Mouse (Mus musculus) midbrain, embryonic 14.5 days (tissue): ENCODE measurements around the gene Col4a2. TPM values are rescaled to one million over a fixed set of nuclear protein-coding genes. Genes with fewer than 3 reads are reported as not detected.
A peak's percentile ranks its signal among the peaks of the same experiment; 100 is the strongest.

Experiments
- ATAC-seq: fragments of 200-750 bp; cut with Nextera tagmentation; 2 replicates; pipeline ENCODE4 v1.8.0; 2017; ENCODE audit warnings: moderate number of reproducible peaks, moderate library complexity; ENCODE audit not compliant: low FRiP score, low TSS enrichment
- DNase-seq: peaks from one replicate; pipeline ENCODE4 v3.0.0-alpha.2; 2015
- H3K27ac ChIP-seq: fragments of 300-500 bp; sonication (generic); replicated peaks from 2 replicates; pipeline ENCODE4 v1.5.1; 2014; ENCODE audit warnings: mild to moderate bottlenecking, low read depth, low read length, moderate library complexity
- H3K27me3 ChIP-seq: fragments of 300-500 bp; sonication (generic); 2 replicates; pipeline ENCODE4 v1.6.1; 2014; ENCODE audit warnings: low read length, control low read depth, mixed read lengths; ENCODE audit not compliant: control insufficient read depth, insufficient read depth
- H3K36me3 ChIP-seq: fragments of 300-500 bp; sonication (generic); 2 replicates; pipeline ENCODE4 v1.6.1; 2014; ENCODE audit warnings: low read length, control low read depth; ENCODE audit not compliant: control insufficient read depth, insufficient read depth
- H3K4me1 ChIP-seq: fragments of 300-500 bp; sonication (generic); 2 replicates; pipeline ENCODE4 v1.6.1; 2014; ENCODE audit warnings: mild to moderate bottlenecking, antibody characterized with exemption, low read length, control low read depth; ENCODE audit not compliant: control insufficient read depth, insufficient read depth
- H3K4me2 ChIP-seq: fragments of 300-500 bp; sonication (generic); 2 replicates; pipeline ENCODE4 v1.6.1; 2014; ENCODE audit warnings: mild to moderate bottlenecking, low read length, moderate library complexity
- H3K4me3 ChIP-seq: fragments of 300-500 bp; sonication (generic); replicated peaks from 2 replicates; pipeline ENCODE4 v1.5.1; 2014; ENCODE audit warnings: low read depth, low read length
- H3K9ac ChIP-seq: fragments of 300-500 bp; sonication (generic); replicated peaks from 2 replicates; pipeline ENCODE4 v1.6.1; 2014; ENCODE audit warnings: mild to moderate bottlenecking, low read length, moderate library complexity
- H3K9me3 ChIP-seq: fragments of 300-500 bp; sonication (generic); 2 replicates; pipeline ENCODE4 v1.6.1; 2016; ENCODE audit warnings: low read length, control low read depth, mixed read lengths; ENCODE audit not compliant: control insufficient read depth
- WGBS: fragments of 180-500 bp; shearing (Covaris S2); extraction: QIAGEN DNeasy Blood & Tissue Kit; methylation state at CpG from one replicate; pipeline ENCODE4 v1.1.7; 2014; 5-methylcytosine and 5-hydroxymethylcytosine counted together
- polyA plus RNA-seq: library from polyadenylated mRNA; unstranded; fragments of >200 nt; fragmentation: Nextera tagmentation; extraction: Ambion mirVana; gene quantifications from 2 replicates; pipeline ENCODE4 v1.2.1, GENCODE M21; 2014

Col4a2 gene
- polyA plus RNA-seq, 1 experiment from 2014 or later = 40.7 TPM

GRCm38 (mm10) chr8:11313176-11314111, 839 bp downstream of the Col4a2 start:
- peaks cover 18% of the 10 kb centered on the region for H3K4me1 ChIP-seq

DNA sequence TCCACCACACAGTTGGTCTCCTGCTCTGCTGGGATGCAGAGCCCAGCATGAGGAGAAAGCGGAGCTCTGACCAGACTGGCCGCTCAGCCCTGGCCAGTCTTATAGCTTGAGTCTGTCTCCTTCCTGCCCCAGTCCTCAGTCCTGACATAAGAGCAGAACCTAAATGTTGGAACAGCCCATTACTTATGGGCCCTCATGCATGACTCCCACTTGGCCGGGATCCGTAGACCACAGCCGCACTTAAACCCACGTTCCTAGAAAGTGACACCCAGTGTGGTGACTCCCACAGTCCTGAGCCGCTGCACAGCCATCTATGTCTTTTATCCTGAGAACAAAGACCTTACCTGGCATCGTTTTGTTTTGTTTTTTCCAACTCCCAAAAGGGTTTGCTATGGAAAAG, 2.0 kb downstream of the Col4a2 start:
- WGBS = 72% methylated on average over 8 of the region's 8 CpGs

More at GRCm38 (mm10) chr8:11313176-11314111, 839 bp downstream of the Col4a2 start:
- ATAC-seq (0 out of 2 replicates have a peak, but pooled peaks have one; percentile 3), DNase-seq (peak; percentile 73)
- Histone ChIP-seq H3K4me2 (peak overlapping the region; percentile 87), H3K4me3 (peak overlapping the region; percentile 51), H3K9ac (peak overlapping the region; percentile 60), H3K36me3 (no peaks in the 10 kb centered on the region), H3K27me3 (peaks cover 32% of the 10 kb centered on the region; the same call in 1 of the 2 replicates), H3K27ac (0 out of 2 replicates have a peak overlapping the region, but pooled peaks have one; percentile 45), H3K9me3 (no peaks in the 10 kb centered on the region)
- 4% methylated on average over 45 of the region's 45 CpGs for whole genome bisulfite sequencing

DNA sequence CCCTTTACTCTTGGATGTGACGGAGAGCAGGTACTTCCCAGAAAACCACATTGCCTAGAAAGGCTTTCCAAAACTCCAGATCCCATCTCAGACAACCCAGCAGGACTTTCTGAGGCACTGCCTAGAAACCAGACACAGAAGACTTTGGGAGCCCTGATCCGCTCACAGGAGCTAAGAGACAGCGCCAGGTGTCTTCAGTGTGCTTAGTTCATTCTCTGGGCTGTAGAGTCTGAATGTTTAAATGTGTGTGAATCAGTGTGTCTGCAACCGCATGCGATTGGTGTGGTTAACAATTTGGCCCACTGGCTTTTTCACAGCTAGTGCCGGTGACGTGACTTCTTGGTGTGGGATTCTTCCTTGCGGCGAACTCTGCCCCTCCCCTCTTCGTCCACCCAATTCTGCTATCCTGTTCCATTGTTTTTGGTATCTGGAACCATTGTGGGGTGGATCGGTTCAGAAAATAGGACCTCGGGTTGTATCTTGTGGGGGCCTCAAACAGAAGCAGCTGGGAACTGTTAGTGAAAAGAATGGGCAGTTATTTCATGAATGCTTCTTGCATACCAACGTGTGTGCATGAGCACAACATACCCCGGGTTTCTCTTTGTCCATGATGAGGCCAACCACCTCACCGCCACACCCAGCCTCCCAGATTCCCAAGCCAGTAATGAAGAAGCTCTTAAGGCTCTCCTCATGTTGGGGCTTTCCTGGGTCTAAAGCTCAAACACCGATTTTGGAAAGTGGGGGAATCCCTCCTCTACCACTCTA, 2.8 kb downstream of the Col4a2 start:
- no peak overlapping the region for H3K9ac ChIP-seq
- no peak overlapping the region for H3K4me2 ChIP-seq
- no peak overlapping the region for H3K4me3 ChIP-seq
- no peaks in the 10 kb centered on the region for H3K9me3 ChIP-seq
- 74% methylated on average over 16 of the region's 16 CpGs for WGBS
- no peaks in the 10 kb centered on the region for H3K36me3 ChIP-seq
- DNase-seq (no peak), ATAC-seq (no peak)
- peaks cover 18% of the 10 kb centered on the region for H3K4me1 ChIP-seq
- H3K27ac ChIP-seq = no peak overlapping the region
- H3K27me3 ChIP-seq = peaks cover 32% of the 10 kb centered on the region; the same call in 1 of the 2 replicates

More for the DNA sequence above, 2.0 kb downstream of the Col4a2 start:
- no peak overlapping the region for H3K4me3 ChIP-seq
- H3K27me3 ChIP-seq = peaks cover 32% of the 10 kb centered on the region; the same call in 1 of the 2 replicates
- H3K27ac ChIP-seq = no peak overlapping the region
- no peak overlapping the region for H3K4me2 ChIP-seq
- H3K9me3 ChIP-seq = no peaks in the 10 kb centered on the region
- H3K36me3 ChIP-seq = no peaks in the 10 kb centered on the region
- no peak for DNase-seq
- H3K4me1 ChIP-seq = peaks cover 18% of the 10 kb centered on the region
- H3K9ac ChIP-seq = no peak overlapping the region
- no peak for ATAC-seq

DNA sequence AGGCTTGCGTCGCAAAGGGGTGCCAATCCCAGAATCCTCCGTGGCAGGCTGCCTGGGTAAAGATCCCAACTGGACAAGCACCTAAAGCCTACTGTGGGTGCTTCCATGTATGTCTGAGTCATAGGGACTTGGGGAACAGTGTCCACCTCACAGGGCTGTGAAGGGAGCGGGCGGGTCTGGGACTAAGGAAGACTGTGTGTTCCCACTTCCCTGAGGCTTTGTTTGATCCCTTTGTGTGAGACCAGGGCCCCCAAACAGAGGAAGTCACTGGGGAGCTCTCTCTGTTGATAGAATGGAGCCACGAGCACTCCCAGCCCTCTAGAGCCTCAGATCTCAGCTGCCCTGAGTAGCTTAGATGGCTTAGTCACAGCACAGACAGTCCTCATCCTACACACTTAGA, 3.5 kb downstream of the Col4a2 start:
- Histone ChIP-seq H3K27me3 (peaks cover 30% of the 10 kb centered on the region; the same call in 1 of the 2 replicates), H3K9ac (no peak overlapping the region), H3K36me3 (no peaks in the 10 kb centered on the region), H3K4me1 (peaks cover 18% of the 10 kb centered on the region), H3K27ac (no peak overlapping the region), H3K9me3 (no peaks in the 10 kb centered on the region), H3K4me3 (no peak overlapping the region), H3K4me2 (no peak overlapping the region)
- DNase-seq = no peak
- ATAC-seq = no peak
- 76% methylated on average over 6 of the region's 6 CpGs for WGBS

GRCm38 (mm10) chr8:11319405-11319804, 6.8 kb downstream of the Col4a2 start:
- Histone ChIP-seq H3K27ac (no peak overlapping the region), H3K27me3 (peaks cover 4% of the 10 kb centered on the region; the same call in 1 of the 2 replicates), H3K4me3 (no peak overlapping the region), H3K4me1 (no peaks in the 10 kb centered on the region), H3K36me3 (no peaks in the 10 kb centered on the region), H3K9ac (no peak overlapping the region), H3K4me2 (no peak overlapping the region), H3K9me3 (no peaks in the 10 kb centered on the region)
- ATAC-seq = no peak
- no peak for DNase-seq
- WGBS = 85% methylated on average over 11 of the region's 11 CpGs

GRCm38 (mm10) chr8:11321841-11322240, 9.2 kb downstream of the Col4a2 start:
- DNase-seq (no peak), ATAC-seq (no peak)
- no peak overlapping the region for H3K9ac ChIP-seq
- no peak overlapping the region for H3K27ac ChIP-seq
- H3K4me1 ChIP-seq = no peaks in the 10 kb centered on the region
- H3K9me3 ChIP-seq = no peaks in the 10 kb centered on the region
- no peak overlapping the region for H3K4me2 ChIP-seq
- 88% methylated on average over 7 of the region's 7 CpGs for WGBS
- no peaks in the 10 kb centered on the region for H3K27me3 ChIP-seq
- no peaks in the 10 kb centered on the region for H3K36me3 ChIP-seq
- H3K4me3 ChIP-seq = no peak overlapping the region

DNA sequence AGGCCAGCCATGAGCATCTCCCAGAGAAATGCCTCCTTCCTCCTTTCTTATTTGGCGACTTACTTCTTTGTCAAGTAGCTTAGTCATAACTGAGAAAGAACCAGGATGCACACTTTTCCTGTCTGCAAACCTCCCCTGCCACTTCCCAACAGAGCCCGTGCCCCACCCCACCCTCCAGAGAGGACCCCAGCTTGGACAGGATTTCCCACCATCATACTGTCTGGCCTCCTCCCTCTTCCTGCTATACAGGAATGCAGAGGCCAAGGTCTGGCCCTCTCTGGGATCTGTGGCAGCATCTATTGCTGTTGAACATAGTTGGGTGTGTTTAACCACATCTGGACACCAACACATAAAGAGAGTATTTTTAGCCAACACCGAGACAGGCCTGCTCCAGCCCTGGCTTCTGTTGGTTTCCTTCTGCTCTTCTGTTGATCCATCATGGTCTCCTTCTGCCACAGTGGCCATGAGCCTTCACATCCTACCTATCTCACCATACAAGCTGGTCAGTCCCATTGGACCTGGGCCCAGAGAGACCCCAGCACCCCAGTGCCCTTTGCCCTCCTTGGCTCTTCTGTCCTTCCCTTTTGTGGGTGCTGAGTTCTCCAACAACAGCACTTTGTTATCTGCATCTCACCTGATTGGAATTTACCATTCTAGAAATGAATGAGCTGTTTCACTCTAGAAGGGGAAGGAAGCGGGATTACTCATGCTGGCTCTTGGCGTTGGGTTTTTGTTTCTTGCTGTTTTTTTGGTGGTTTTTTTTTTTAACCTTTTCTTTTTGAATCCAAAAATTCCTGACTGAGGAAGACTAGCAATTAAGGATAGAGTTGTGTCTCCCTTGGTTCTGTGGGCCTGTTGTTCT, 10.3 kb downstream of the Col4a2 start:
- no peaks in the 10 kb centered on the region for H3K9me3 ChIP-seq
- WGBS = 93% methylated on average over 5 of the region's 5 CpGs
- no peak overlapping the region for H3K4me3 ChIP-seq
- H3K4me2 ChIP-seq = no peak overlapping the region
- H3K27ac ChIP-seq = no peak overlapping the region
- no peaks in the 10 kb centered on the region for H3K27me3 ChIP-seq
- ATAC-seq (no peak), DNase-seq (no peak)
- H3K4me1 ChIP-seq = no peaks in the 10 kb centered on the region
- no peaks in the 10 kb centered on the region for H3K36me3 ChIP-seq
- H3K9ac ChIP-seq = no peak overlapping the region

GRCm38 (mm10) chr8:11323681-11324080, 11.1 kb downstream of the Col4a2 start:
- H3K4me1 ChIP-seq = no peaks in the 10 kb centered on the region
- ATAC-seq (no peak), DNase-seq (no peak)
- H3K4me2 ChIP-seq = no peak overlapping the region
- H3K9ac ChIP-seq = no peak overlapping the region
- no peak overlapping the region for H3K27ac ChIP-seq
- H3K27me3 ChIP-seq = no peaks in the 10 kb centered on the region
- H3K4me3 ChIP-seq = no peak overlapping the region
- H3K9me3 ChIP-seq = no peaks in the 10 kb centered on the region
- no peaks in the 10 kb centered on the region for H3K36me3 ChIP-seq
- 90% methylated on average over 1 of the region's 1 CpGs for whole genome bisulfite sequencing
